In the genomic region with DNA sequence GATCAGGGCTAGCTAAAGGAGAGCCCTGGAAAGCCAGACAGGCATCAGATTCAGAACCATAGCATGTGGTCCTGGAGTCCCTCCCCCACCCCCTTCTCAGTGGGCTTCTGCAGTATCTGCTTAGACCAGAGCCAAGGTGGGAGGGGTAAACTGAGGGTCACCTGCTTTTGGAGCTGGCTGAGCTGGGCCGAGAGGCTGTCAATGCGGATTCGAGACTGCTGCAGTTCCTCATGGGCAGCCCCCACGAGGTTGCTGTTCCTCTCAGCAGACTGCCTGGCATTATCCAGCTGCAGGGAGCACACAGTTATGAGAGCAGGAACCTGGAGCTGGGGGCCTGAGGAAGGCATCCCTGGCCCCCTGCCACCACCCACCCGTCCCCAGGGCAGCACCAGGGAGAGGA, we compare ENCODE assay signal across 23 mouse cellular contexts. TPM values are rescaled to one million over a fixed set of nuclear protein-coding genes. Genes with fewer than 3 reads are reported as not detected.
A peak's percentile ranks its signal among the peaks of the same experiment; 100 is the strongest.
DNase-seq lines count a peak whose midpoint lies in the region; ATAC-seq and TF ChIP-seq lines count a peak whose summit lies in the region.
"Had no signal": no experiment of that assay in that cellular context is flagged by ENCODE, and none has a peak within 500 bp of the region (broad histone marks: within the 10 kb centered on the region; RNA-seq: fewer than 3 reads in every experiment).

No protein-coding gene starts in this region.

- WGBS in heart, embryonic 13.5 days, result 71% methylated on average over 5 of the region's 5 CpGs
- WGBS in heart, embryonic 11.5 days (ENCODE audit: insufficient replicate concordance), result 74% methylated on average over 5 of the region's 5 CpGs
- 71% methylated on average over 5 of the region's 5 CpGs for WGBS in midbrain, embryonic 11.5 days
- WGBS in midbrain, postnatal 0 days, result 71% methylated on average over 5 of the region's 5 CpGs

- peaks cover 56% of the 10 kb centered on the region for H3K79me2 ChIP-seq in myocyte (ENCODE audit: control insufficient read depth, insufficient read depth)

- no peak overlapping the region for H3K4me3 ChIP-seq in heart, embryonic 13.5 days
- no peak overlapping the region for H3K4me3 ChIP-seq in heart, embryonic 11.5 days (ENCODE audit: low read depth, low read length)
- H3K4me3 ChIP-seq in midbrain, embryonic 11.5 days (ENCODE audit: low read depth, low read length), result no peak overlapping the region
- H3K4me3 ChIP-seq in midbrain, postnatal 0 days (ENCODE audit: low read depth, low read length), result no peak overlapping the region
- H3K4me3 ChIP-seq in myocyte, result no peak overlapping the region
- H3K4me3 ChIP-seq: embryonic facial prominence, embryonic 12.5 days; forebrain, embryonic 13.5 days; forebrain, embryonic 15.5 days had no signal

- intact Hi-C loops in heart, postnatal 14 days (cut with DNase I), result no loop called here

- H3K9ac ChIP-seq in heart, embryonic 13.5 days, result 0 out of 2 replicates have a peak overlapping the region, but pooled peaks have one; percentile 24
- no peak overlapping the region for H3K9ac ChIP-seq in heart, embryonic 11.5 days (ENCODE audit: low read depth, low read length)
- no peak overlapping the region for H3K9ac ChIP-seq in midbrain, embryonic 11.5 days (ENCODE audit: low read length)
- H3K9ac ChIP-seq in midbrain, postnatal 0 days (replicated peaks; ENCODE audit: low read length, poor library complexity, severe bottlenecking), result no peak overlapping the region
- H3K9ac ChIP-seq: embryonic facial prominence, embryonic 12.5 days; forebrain, embryonic 13.5 days; forebrain, embryonic 15.5 days had no signal

- peaks cover 54% of the 10 kb centered on the region for H3K27me3 ChIP-seq in heart, embryonic 13.5 days (replicated peaks)
- peaks cover 48% of the 10 kb centered on the region for H3K27me3 ChIP-seq in heart, embryonic 11.5 days (ENCODE audit: control insufficient read depth, insufficient read depth, low read length)
- peaks cover 42% of the 10 kb centered on the region for H3K27me3 ChIP-seq in midbrain, embryonic 11.5 days (ENCODE audit: control insufficient read depth, insufficient read depth, low read length)
- peaks cover 20% of the 10 kb centered on the region for H3K27me3 ChIP-seq in midbrain, postnatal 0 days (ENCODE audit: insufficient read depth, low read length)
- H3K27me3 ChIP-seq in myocyte (ENCODE audit: control insufficient read depth, insufficient read depth, insufficient read length), result no peaks in the 10 kb centered on the region

- TF ChIP-seq CTCF in midbrain, postnatal 0 days (IDR thresholded peaks at IDR 0.05), result no peak

- no peak overlapping the region for H3K27ac ChIP-seq in heart, embryonic 13.5 days (replicated peaks)
- no peak overlapping the region for H3K27ac ChIP-seq in heart, embryonic 11.5 days (ENCODE audit: low read depth, low read length)
- no peak overlapping the region for H3K27ac ChIP-seq in midbrain, embryonic 11.5 days (ENCODE audit: low read depth, low read length)
- H3K27ac ChIP-seq in midbrain, postnatal 0 days (ENCODE audit: low read depth, low read length), result no peak overlapping the region
- H3K27ac ChIP-seq: embryonic facial prominence, embryonic 12.5 days; forebrain, embryonic 13.5 days; forebrain, embryonic 15.5 days had no signal

- peaks cover 69% of the 10 kb centered on the region for H3K36me3 ChIP-seq in heart, embryonic 13.5 days
- peaks cover 8% of the 10 kb centered on the region; the same call in 1 of the 2 replicates for H3K36me3 ChIP-seq in heart, embryonic 11.5 days (ENCODE audit: control insufficient read depth, insufficient read depth, low read length)
- no peaks in the 10 kb centered on the region for H3K36me3 ChIP-seq in midbrain, embryonic 11.5 days (ENCODE audit: control insufficient read depth, insufficient read depth, low read length)
- H3K36me3 ChIP-seq in midbrain, postnatal 0 days (ENCODE audit: insufficient read depth, low read length), result peaks cover 51% of the 10 kb centered on the region
- H3K36me3 ChIP-seq in myocyte (ENCODE audit: control insufficient read depth, insufficient read depth), result peaks cover 63% of the 10 kb centered on the region
- H3K36me3 ChIP-seq: forebrain, embryonic 15.5 days had no signal

- no peak overlapping the region for H3ac ChIP-seq in myocyte (ENCODE audit: control insufficient read depth, insufficient read length)

- H3K4me1 ChIP-seq in heart, embryonic 13.5 days, result peaks cover 34% of the 10 kb centered on the region
- peaks cover 32% of the 10 kb centered on the region for H3K4me1 ChIP-seq in heart, embryonic 11.5 days (ENCODE audit: control insufficient read depth, insufficient read depth, low read length)
- H3K4me1 ChIP-seq in midbrain, embryonic 11.5 days (ENCODE audit: control insufficient read depth, insufficient read depth, low read length), result peaks cover 5% of the 10 kb centered on the region; the same call in 1 of the 2 replicates
- H3K4me1 ChIP-seq in midbrain, postnatal 0 days (ENCODE audit: insufficient read depth, low read length), result no peaks in the 10 kb centered on the region

- TF ChIP-seq POLR2A in myocyte (IDR thresholded peaks at IDR 0.05; ENCODE audit: insufficient read length, low read depth), result peak; percentile 20

- H3K9me3 ChIP-seq in heart, embryonic 13.5 days, result no peaks in the 10 kb centered on the region
- H3K9me3 ChIP-seq in heart, embryonic 11.5 days (replicated peaks; ENCODE audit: control insufficient read depth, low read length), result no peaks in the 10 kb centered on the region
- H3K9me3 ChIP-seq in midbrain, embryonic 11.5 days (ENCODE audit: control insufficient read depth, low read length), result no peaks in the 10 kb centered on the region
- no peaks in the 10 kb centered on the region for H3K9me3 ChIP-seq in midbrain, postnatal 0 days (ENCODE audit: low read length)
- H3K9me3 ChIP-seq: embryonic facial prominence, embryonic 12.5 days; forebrain, embryonic 13.5 days; forebrain, embryonic 15.5 days had no signal

- no peak overlapping the region for H3K4me2 ChIP-seq in heart, embryonic 13.5 days
- no peak overlapping the region for H3K4me2 ChIP-seq in heart, embryonic 11.5 days
- H3K4me2 ChIP-seq in midbrain, embryonic 11.5 days, result no peak overlapping the region
- no peak overlapping the region for H3K4me2 ChIP-seq in midbrain, postnatal 0 days (ENCODE audit: low read depth, low read length, poor library complexity, severe bottlenecking)
- no peak overlapping the region for H3K4me2 ChIP-seq in myocyte (ENCODE audit: low read depth)
- H3K4me2 ChIP-seq: embryonic facial prominence, embryonic 12.5 days; forebrain, embryonic 13.5 days; forebrain, embryonic 15.5 days had no signal

- no peak for ATAC-seq in heart, embryonic 13.5 days (ENCODE audit: extremely low read depth, insufficient number of reproducible peaks, low FRiP score, low TSS enrichment)
- ATAC-seq in heart, embryonic 11.5 days (replicated peaks; ENCODE audit: insufficient number of reproducible peaks, low FRiP score, low TSS enrichment), result no peak
- no peak for ATAC-seq in midbrain, embryonic 11.5 days (ENCODE audit: low FRiP score)
- no peak for ATAC-seq in midbrain, postnatal 0 days (ENCODE audit: low FRiP score)
- ATAC-seq: CD4-positive, CD25-positive, alpha-beta regulatory T cell, adult 4 months; forebrain, embryonic 13.5 days; forebrain, embryonic 15.5 days had no signal

- peak; percentile 88 for DNase-seq in heart, adult 11 months
- DNase-seq in heart, postnatal 14 days, result no peak
- peak; percentile 79 for DNase-seq in midbrain, embryonic 11.5 days (ENCODE audit: low spot score, missing footprints)
- no peak for DNase-seq in midbrain, postnatal 0 days (ENCODE audit: low spot score)
- DNase-seq in spleen, postnatal 14 days (ENCODE audit: low spot score in 2 of 2), result no peak
- DNase-seq: adrenal gland, adult 2 months; adrenal gland, postnatal 10 days; adrenal gland, postnatal 25 days; B cell, adult 2 months; cerebellum, adult 11 months; cerebellum, adult 18-20 months; cerebellum, adult 8-10 months; cerebellum, adult 9-11 months; cerebellum, postnatal 14 days; cerebellum, postnatal 36 days; embryo, embryonic 11 days had no signal

TF ChIP-seq in myocyte, 11 proteins besides CTCF, POLR2A, EP300 and RAD21 (continues in another document):
- TF ChIP-seq REST (IDR thresholded peaks at IDR 0.05; ENCODE audit: insufficient read depth, insufficient read length) (no peak), POLR2AphosphoS2 (IDR thresholded peaks at IDR 0.05; ENCODE audit: insufficient read length, low read depth) (peak; percentile 73), TCF3 (IDR thresholded peaks at IDR 0.05; ENCODE audit: insufficient read length, low read depth) (no peak), TCF12 (IDR thresholded peaks at IDR 0.05; ENCODE audit: insufficient read depth, poor library complexity, severe bottlenecking) (no peak), MYOD1 (IDR thresholded peaks at IDR 0.05; ENCODE audit: control insufficient read depth in 1 of 3, insufficient read length in 2 of 3, low read depth in 2 of 3) (no peak)

RNA-seq across cellular contexts. Expression of a gene that starts 23.7 kb away (rescaled TPM):
- total RNA-seq in heart, postnatal 14 days (2021), result 100 to 1,000 TPM; 128 TPM
- polyA plus RNA-seq in heart, embryonic 13.5 days (2015; fragmentation: Nextera tagmentation; extraction: Ambion mirVana), result 86.7 and 97.1 TPM in 2 replicates
- 78.2 and 82.0 TPM in 2 replicates for polyA plus RNA-seq in heart, embryonic 11.5 days (2014; fragmentation: Nextera tagmentation; extraction: Ambion mirVana)
- polyA plus RNA-seq in midbrain, embryonic 11.5 days (2014; fragmentation: Nextera tagmentation; extraction: Ambion mirVana), result 17.9 and 21.2 TPM in 2 replicates
- total RNA-seq in midbrain, postnatal 0 days (2014; rRNA removed), result 57.6 and 75.0 TPM in 2 replicates
- 74.1 and 77.2 TPM in 2 replicates for polyA plus RNA-seq in midbrain, postnatal 0 days (2015; fragmentation: Nextera tagmentation; extraction: Ambion mirVana)
- 954 TPM for polyA plus RNA-seq in myocyte (2012; fragmentation: generic; extraction: Trizol)

RNA-seq across cellular contexts. Expression of a gene that starts 25.1 kb away (rescaled TPM):
- 1 to 10 TPM; 2.3 to 2.6 TPM for total RNA-seq in heart, postnatal 14 days (2021)
- 1.3 and 1.7 TPM in 2 replicates for polyA plus RNA-seq in heart, embryonic 13.5 days (2015; fragmentation: Nextera tagmentation; extraction: Ambion mirVana)
- 0.80 and 0.92 TPM in 2 replicates for polyA plus RNA-seq in heart, embryonic 11.5 days (2014; fragmentation: Nextera tagmentation; extraction: Ambion mirVana)
- 6.3 and 6.8 TPM in 2 replicates for polyA plus RNA-seq in midbrain, embryonic 11.5 days (2014; fragmentation: Nextera tagmentation; extraction: Ambion mirVana)
- total RNA-seq in midbrain, postnatal 0 days (2014; rRNA removed), result 52.6 and 62.0 TPM in 2 replicates
- 42.1 and 44.2 TPM in 2 replicates for polyA plus RNA-seq in midbrain, postnatal 0 days (2015; fragmentation: Nextera tagmentation; extraction: Ambion mirVana)
- polyA plus RNA-seq in myocyte (2012; fragmentation: generic; extraction: Trizol), result 0.35 TPM

RNA-seq across cellular contexts. Expression of a gene that starts 46.2 kb away (rescaled TPM):
- total RNA-seq in heart, postnatal 14 days (2021), result 1 to 10 TPM in 1 of 2 experiments, under 1 TPM in 1; 0.81 to 2.0 TPM
- polyA plus RNA-seq in heart, embryonic 13.5 days (2015; fragmentation: Nextera tagmentation; extraction: Ambion mirVana), result 9.9 and 10.1 TPM in 2 replicates
- 16.5 and 16.9 TPM in 2 replicates for polyA plus RNA-seq in heart, embryonic 11.5 days (2014; fragmentation: Nextera tagmentation; extraction: Ambion mirVana)
- 44.5 and 45.1 TPM in 2 replicates for polyA plus RNA-seq in midbrain, embryonic 11.5 days (2014; fragmentation: Nextera tagmentation; extraction: Ambion mirVana)
- total RNA-seq in midbrain, postnatal 0 days (2014; rRNA removed), result 56.9 and 58.2 TPM in 2 replicates
- polyA plus RNA-seq in midbrain, postnatal 0 days (2015; fragmentation: Nextera tagmentation; extraction: Ambion mirVana), result 15.4 and 16.1 TPM in 2 replicates
- 8.1 TPM for polyA plus RNA-seq in myocyte (2012; fragmentation: generic; extraction: Trizol)

Comparison
In these comparisons a context has a peak if more than half of its experiments do, and no peak if none do; other contexts are left out.
1. DNase-seq: peak in heart, adult 11 months (single experiment) and midbrain, embryonic 11.5 days (single experiment); none in heart, postnatal 14 days (0 of 2), midbrain, postnatal 0 days (single experiment) and spleen, postnatal 14 days (0 of 2).